Mouse (Mus musculus) gastrocnemius, adult 8-10 months (tissue): ENCODE data around the gene Robo2. TPM values are rescaled to one million over a fixed set of nuclear protein-coding genes. Genes with fewer than 3 reads are reported as not detected.
"Not testable (repeated sequence)": the region's sequence is repeated elsewhere in the genome, so short reads cannot be mapped to it uniquely, and the experiment has no call there.

ENCODE experiments used
- DNase-seq, 2 experiments: peaks; one replicate each; pipeline ENCODE4 v3.0.0; 2022; ENCODE audit warnings: low spot score in 2 of 2
- total RNA-seq, 4 experiments: library from RNA; stranded (reverse); gene quantifications; 2 replicates each; pipeline ENCODE4 v1.2.4; 2022

Gene Robo2
- total RNA-seq, 4 experiments from 2014 or later, result 0.19 to 0.99 (median 0.50) TPM

GRCm38 (mm10) chr16:74084188-74084587 lies 327.4 kb downstream of the Robo2 start:
- DNase-seq, result no peak

- no peak for DNase-seq
Measured at GRCm38 (mm10) chr16:74072671-74073070, 339.0 kb downstream of the Robo2 start.

- no peak for DNase-seq
Measured at GRCm38 (mm10) chr16:74070628-74071027, 341.0 kb downstream of the Robo2 start.

- no peak for DNase-seq
Measured at GRCm38 (mm10) chr16:74065958-74066357, 345.7 kb downstream of the Robo2 start.

- DNase-seq, result no peak
Measured at GRCm38 (mm10) chr16:74061951-74062350, 349.7 kb downstream of the Robo2 start.

- no peak for DNase-seq
Measured at GRCm38 (mm10) chr16:74061479-74061878, 350.1 kb downstream of the Robo2 start.

GRCm38 (mm10) chr16:74056886-74057285 lies 354.7 kb downstream of the Robo2 start:
- no peak for DNase-seq

- no peak for DNase-seq
Measured at GRCm38 (mm10) chr16:74056210-74056609, 355.4 kb downstream of the Robo2 start.

GRCm38 (mm10) chr16:74055061-74055751 lies 356.4 kb downstream of the Robo2 start:
- no peak for DNase-seq

- DNase-seq, result no peak
Measured at GRCm38 (mm10) chr16:74049467-74049866, 362.2 kb downstream of the Robo2 start.

GRCm38 (mm10) chr16:74048980-74049379 lies 362.6 kb downstream of the Robo2 start:
- DNase-seq, result no peak

GRCm38 (mm10) chr16:74047232-74047631 lies 364.4 kb downstream of the Robo2 start:
- DNase-seq, result no peak

- not testable (repeated sequence) for DNase-seq
Measured at GRCm38 (mm10) chr16:74040797-74041196, 370.8 kb downstream of the Robo2 start.

GRCm38 (mm10) chr16:74027822-74028221 lies 383.8 kb downstream of the Robo2 start:
- no peak for DNase-seq

- DNase-seq, result no peak
Measured at GRCm38 (mm10) chr16:74022281-74022978, 389.2 kb downstream of the Robo2 start.

GRCm38 (mm10) chr16:74005767-74006166 lies 405.9 kb downstream of the Robo2 start:
- DNase-seq, result no peak

GRCm38 (mm10) chr16:74001331-74001730 lies 410.3 kb downstream of the Robo2 start:
- no peak for DNase-seq

GRCm38 (mm10) chr16:73991212-73991611 lies 420.4 kb downstream of the Robo2 start:
- no peak for DNase-seq

GRCm38 (mm10) chr16:73969573-73969972 lies 442.1 kb downstream of the Robo2 start:
- DNase-seq, result no peak

- no peak for DNase-seq
Measured at GRCm38 (mm10) chr16:73964366-73964926, 447.2 kb downstream of the Robo2 start.

- no peak for DNase-seq
Measured at GRCm38 (mm10) chr16:73959479-73959970, 452.1 kb downstream of the Robo2 start.

GRCm38 (mm10) chr16:73958524-73958846 lies 453.1 kb downstream of the Robo2 start:
- DNase-seq, result no peak
